Mouse (Mus musculus) myocyte (in vitro differentiated cells): ENCODE data around the gene Fam163b. TPM values are rescaled to one million over a fixed set of nuclear protein-coding genes. Genes with fewer than 3 reads are reported as not detected.

ENCODE experiments used
- H3K27me3 ChIP-seq: one replicate; pipeline ENCODE4 v1.6.1; 2011; ENCODE audit not compliant: control insufficient read depth, insufficient read depth, insufficient read length
- H3K36me3 ChIP-seq: one replicate; pipeline ENCODE4 v1.6.1; 2011; ENCODE audit not compliant: control insufficient read depth, insufficient read depth
- H3K4me2 ChIP-seq: one replicate; pipeline ENCODE4 v1.6.1; 2011; ENCODE audit warnings: low read depth, control low read depth
- H3K4me3 ChIP-seq: one replicate; pipeline ENCODE4 v1.5.1; 2011; ENCODE audit warnings: mild to moderate bottlenecking, control low read depth, moderate library complexity
- H3K79me2 ChIP-seq: one replicate; pipeline ENCODE4 v1.6.1; 2011; ENCODE audit not compliant: control insufficient read depth, insufficient read depth
- H3ac ChIP-seq: one replicate; pipeline ENCODE4 v1.6.1; 2011; ENCODE audit not compliant: control insufficient read depth, insufficient read length
- CEBPB ChIP-seq: IDR thresholded peaks from 2 replicates; pipeline ENCODE4 v1.6.1; 2011; ENCODE audit warnings: mild to moderate bottlenecking, moderate library complexity; ENCODE audit not compliant: poor library complexity, insufficient read depth, severe bottlenecking
- E2F4 ChIP-seq: IDR thresholded peaks from one replicate; pipeline ENCODE4 v1.6.1; 2011; ENCODE audit warnings: mild to moderate bottlenecking, control low read depth, moderate library complexity; ENCODE audit not compliant: insufficient read depth
- MAX ChIP-seq: IDR thresholded peaks from one replicate; pipeline ENCODE4 v1.6.1; 2011; ENCODE audit warnings: low read depth, mild to moderate bottlenecking, control low read depth
- MYOD1 ChIP-seq, 3 experiments: IDR thresholded peaks; one replicate each; pipeline ENCODE4 v1.6.1; 2011; ENCODE audit warnings: control low read depth in 2 of 3, low read depth in 2 of 3, mild to moderate bottlenecking in 2 of 3, moderate library complexity in 1 of 3; ENCODE audit not compliant: insufficient read length in 2 of 3, control insufficient read depth in 1 of 3
- MYOG ChIP-seq, 3 experiments: IDR thresholded peaks; one replicate each; pipeline ENCODE4 v1.6.1; 2011; ENCODE audit warnings: control low read depth in 2 of 3, low read depth in 2 of 3, mild to moderate bottlenecking in 2 of 3; ENCODE audit not compliant: insufficient read length in 2 of 3, control insufficient read depth in 1 of 3, insufficient read depth in 1 of 3
- POLR2A ChIP-seq: IDR thresholded peaks from one replicate; pipeline ENCODE4 v1.6.1; 2011; ENCODE audit warnings: low read depth, mild to moderate bottlenecking, control low read depth, moderate library complexity; ENCODE audit not compliant: insufficient read length
- POLR2AphosphoS2 ChIP-seq: IDR thresholded peaks from one replicate; pipeline ENCODE4 v1.6.1; 2011; ENCODE audit warnings: low read depth, control low read depth; ENCODE audit not compliant: insufficient read length
- REST ChIP-seq: IDR thresholded peaks from one replicate; pipeline ENCODE4 v1.6.1; 2011; ENCODE audit warnings: mild to moderate bottlenecking, control low read depth, moderate library complexity; ENCODE audit not compliant: insufficient read depth, insufficient read length
- SRF ChIP-seq: IDR thresholded peaks from one replicate; pipeline ENCODE4 v1.6.1; 2011; ENCODE audit warnings: low read depth; ENCODE audit not compliant: control insufficient read depth, insufficient read length
- TCF12 ChIP-seq: IDR thresholded peaks from one replicate; pipeline ENCODE4 v1.6.1; 2011; ENCODE audit warnings: mild to moderate bottlenecking, control low read depth; ENCODE audit not compliant: poor library complexity, insufficient read depth, severe bottlenecking
- TCF3 ChIP-seq: IDR thresholded peaks from one replicate; pipeline ENCODE4 v1.6.1; 2011; ENCODE audit warnings: low read depth, control low read depth; ENCODE audit not compliant: insufficient read length
- USF1 ChIP-seq: IDR thresholded peaks from one replicate; pipeline ENCODE4 v1.6.1; 2011; ENCODE audit warnings: low read depth, mild to moderate bottlenecking, control low read depth, moderate library complexity
- polyA plus RNA-seq: library from polyadenylated mRNA; unstranded; fragments of >200 nt; fragmentation: generic; extraction: Trizol; gene quantifications from one replicate; pipeline ENCODE4 v1.2.1, GENCODE M21; 2012; ENCODE audit warnings: missing spikeins

The Fam163b gene
- polyA plus RNA-seq, 1 experiment: 0.04 TPM

DNA sequence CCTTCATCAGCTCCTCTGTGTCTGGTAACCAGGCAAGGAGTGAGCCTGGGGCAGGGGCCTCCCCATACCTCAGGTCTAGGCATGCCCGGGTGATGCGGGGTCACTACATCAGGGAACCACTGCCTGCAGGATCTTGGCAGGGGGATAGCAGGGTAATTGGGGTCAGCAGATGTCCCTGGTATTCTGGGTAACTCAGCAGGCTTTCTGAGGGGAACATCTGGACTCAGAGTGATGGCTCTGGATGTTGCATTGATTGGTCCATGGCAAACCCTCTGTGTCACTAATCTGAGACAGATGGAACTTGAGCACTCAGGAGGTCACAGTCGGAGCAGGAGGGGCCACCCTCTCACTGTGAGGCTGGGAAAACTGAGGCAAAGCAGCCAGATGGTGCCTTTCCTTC lies 35.5 kb downstream of the Fam163b start:
- H3ac ChIP-seq: no peak overlapping the region
- no peaks in the 10 kb centered on the region for H3K36me3 ChIP-seq
- no peaks in the 10 kb centered on the region for H3K79me2 ChIP-seq
- no peak overlapping the region for H3K4me2 ChIP-seq
- no peak for TF ChIP-seq MAX
- TF ChIP-seq MYOD1 (IDR thresholded peaks at IDR 0.05; ENCODE audit: control insufficient read depth in 1 of 3, insufficient read length in 2 of 3, low read depth in 2 of 3): no peak
- TF ChIP-seq TCF3: no peak
- no peak overlapping the region for H3K4me3 ChIP-seq
- H3K27me3 ChIP-seq: peaks cover 25% of the 10 kb centered on the region

DNA sequence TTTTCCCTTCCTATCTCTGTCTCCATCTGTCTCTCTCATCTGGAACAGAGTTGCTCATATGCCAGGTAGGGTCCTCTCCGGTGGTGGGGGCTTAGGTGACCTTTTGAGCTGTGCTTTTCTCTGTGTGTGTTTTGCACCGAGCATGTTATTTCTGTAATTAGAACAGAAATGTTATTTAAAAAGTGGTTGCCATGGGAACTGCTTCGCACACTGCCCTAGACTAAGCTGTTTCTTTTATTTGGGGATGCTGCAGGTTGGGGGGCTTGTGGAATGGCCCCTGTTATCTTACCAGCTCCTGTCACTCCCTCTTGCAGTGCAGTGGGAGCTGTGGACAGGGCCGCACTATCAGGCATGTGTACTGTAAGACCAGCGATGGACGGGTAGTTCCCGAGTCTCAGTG lies 38.7 kb downstream of the Fam163b start:
- TF ChIP-seq MAX (no peak), POLR2A (no peak), E2F4 (no peak), SRF (no peak), MYOG (IDR thresholded peaks at IDR 0.05; ENCODE audit: control insufficient read depth in 1 of 3, insufficient read depth in 1 of 3, insufficient read length in 2 of 3, low read depth in 2 of 3) (no peak), REST (no peak), USF1 (no peak), CEBPB (no peak), MYOD1 (IDR thresholded peaks at IDR 0.05; ENCODE audit: control insufficient read depth in 1 of 3, insufficient read length in 2 of 3, low read depth in 2 of 3) (no peak), POLR2AphosphoS2 (no peak), TCF3 (no peak), TCF12 (no peak)
- no peaks in the 10 kb centered on the region for H3K36me3 ChIP-seq
- no peak overlapping the region for H3K4me3 ChIP-seq
- H3K4me2 ChIP-seq: no peak overlapping the region
- no peaks in the 10 kb centered on the region for H3K79me2 ChIP-seq
- H3K27me3 ChIP-seq: peaks cover 15% of the 10 kb centered on the region
- no peak overlapping the region for H3ac ChIP-seq

DNA sequence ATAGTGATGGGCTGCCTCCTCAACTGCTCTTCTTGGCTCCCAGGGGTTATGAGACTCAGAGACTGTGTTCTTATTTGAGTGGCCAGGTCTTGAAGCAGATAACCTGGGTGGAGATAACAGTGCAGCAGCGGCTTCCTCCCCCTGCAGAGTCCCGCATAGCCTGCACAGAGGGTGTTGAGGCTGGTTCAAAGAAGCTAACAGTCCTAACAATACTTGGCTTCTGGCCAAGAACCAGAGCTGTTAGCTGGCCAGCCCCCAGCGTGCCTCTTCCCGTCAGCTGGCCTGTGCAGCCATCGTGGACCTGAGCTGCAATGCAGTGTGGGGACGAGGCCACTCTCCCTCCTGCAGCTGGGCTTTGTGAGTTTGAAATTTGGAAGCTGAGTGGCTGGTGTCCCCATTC lies 44.5 kb downstream of the Fam163b start:
- no peaks in the 10 kb centered on the region for H3K79me2 ChIP-seq
- no peaks in the 10 kb centered on the region for H3K36me3 ChIP-seq
- no peak for TF ChIP-seq TCF12
- no peak for TF ChIP-seq POLR2A
- TF ChIP-seq USF1: no peak
- no peak for TF ChIP-seq SRF
- TF ChIP-seq TCF3: no peak
- no peak for TF ChIP-seq E2F4
- H3K27me3 ChIP-seq: no peaks in the 10 kb centered on the region
- no peak overlapping the region for H3K4me3 ChIP-seq
- no peak overlapping the region for H3ac ChIP-seq
- peak overlapping the region; percentile 79 for H3K4me2 ChIP-seq

DNA sequence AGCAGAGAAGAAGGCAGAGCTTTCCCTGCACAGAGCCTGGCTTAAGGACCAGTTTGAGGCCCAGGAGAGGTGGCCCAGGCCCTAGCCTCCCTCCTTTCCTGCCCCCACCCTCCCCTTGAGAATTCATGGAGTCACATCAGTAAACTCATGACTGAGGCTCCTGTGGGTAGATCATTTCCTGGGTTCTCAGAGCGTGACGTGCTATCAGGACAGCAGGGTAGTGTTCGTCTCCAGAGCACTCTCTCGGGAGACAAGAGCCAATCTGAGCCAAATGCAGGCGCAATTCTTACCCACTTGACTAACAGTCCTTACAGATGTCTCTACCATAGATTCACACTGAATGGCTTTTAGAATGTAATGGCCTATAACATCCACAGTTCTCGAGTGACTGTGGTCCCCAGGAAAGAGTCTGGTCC lies 45.0 kb downstream of the Fam163b start:
- Histone ChIP-seq H3K79me2 (no peaks in the 10 kb centered on the region), H3K4me3 (peak overlapping the region; percentile 3), H3K4me2 (peak overlapping the region; percentile 79), H3ac (no peak overlapping the region), H3K27me3 (no peaks in the 10 kb centered on the region), H3K36me3 (no peaks in the 10 kb centered on the region)
- TF ChIP-seq MYOD1 (IDR thresholded peaks at IDR 0.05; ENCODE audit: control insufficient read depth in 1 of 3, insufficient read length in 2 of 3, low read depth in 2 of 3) (no peak), SRF (no peak), TCF3 (no peak), E2F4 (no peak), CEBPB (no peak), REST (no peak), USF1 (no peak), POLR2AphosphoS2 (no peak), MAX (no peak), POLR2A (no peak), MYOG (IDR thresholded peaks at IDR 0.05; ENCODE audit: control insufficient read depth in 1 of 3, insufficient read depth in 1 of 3, insufficient read length in 2 of 3, low read depth in 2 of 3) (no peak), TCF12 (no peak)

DNA sequence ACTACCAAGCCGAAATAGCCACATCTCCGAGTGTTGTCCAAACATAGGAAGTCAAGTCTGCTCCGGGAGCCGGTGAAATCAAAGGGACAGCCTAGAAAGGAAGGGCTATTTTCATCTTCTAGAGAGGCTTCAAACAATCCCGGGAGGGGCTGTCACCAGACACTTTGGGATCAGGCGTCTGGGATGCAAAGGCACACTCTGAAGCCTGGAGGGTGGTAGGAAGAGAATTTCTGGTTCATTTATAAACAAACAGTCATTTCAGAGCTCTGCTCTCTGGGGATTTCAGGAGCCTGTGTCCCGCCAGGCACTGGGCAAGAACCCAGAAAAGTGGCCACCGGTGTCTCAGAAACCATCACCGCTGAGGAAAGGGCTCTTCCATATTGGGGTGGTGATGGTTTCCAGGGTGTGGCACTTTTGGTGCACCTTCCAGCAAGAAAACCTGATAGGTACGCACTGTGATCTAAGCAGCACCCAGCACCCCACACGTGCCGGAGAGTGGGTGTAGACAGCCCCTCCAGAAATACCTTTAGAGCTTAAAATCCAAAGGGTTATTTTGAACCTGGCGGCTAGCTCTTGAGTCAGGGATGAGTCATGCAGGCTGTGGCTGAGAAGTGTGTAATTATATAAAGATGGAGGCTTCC lies 45.8 kb downstream of the Fam163b start:
- H3K36me3 ChIP-seq: no peaks in the 10 kb centered on the region
- no peak overlapping the region for H3ac ChIP-seq
- no peaks in the 10 kb centered on the region for H3K79me2 ChIP-seq
- no peak for TF ChIP-seq SRF
- TF ChIP-seq MYOG (IDR thresholded peaks at IDR 0.05; ENCODE audit: control insufficient read depth in 1 of 3, insufficient read depth in 1 of 3, insufficient read length in 2 of 3, low read depth in 2 of 3): no peak
- H3K4me2 ChIP-seq: peak overlapping the region; percentile 79
- peak overlapping the region; percentile 3 for H3K4me3 ChIP-seq
- H3K27me3 ChIP-seq: no peaks in the 10 kb centered on the region
